Mouse (Mus musculus) mouse trophoblast stem cell (cell line): ENCODE measurements around the gene Lpar2.

Source experiments
- in situ Hi-C, 2 experiments: fragments of 300-500 bp; cut with MseI, MboI; formaldehyde crosslinking; loops; 2 replicates in 1 of 2; 3 replicates in 1 of 2; pipeline ENCODE4 v1.15.1; 2025

Lpar2 gene

GRCm38 (mm10) chr8:69822386-69823191 lies at the start of gene Lpar2:
Gene Lpar2, plus strand, starts transcription at chr8:69822429.
- in situ Hi-C loops: no loop called here

- in situ Hi-C loops: no loop called here
Observed at GRCm38 (mm10) chr8:69774503-69775148, 47.6 kb upstream of the Lpar2 start, which contains the start of gene Gm20422. Gene Gm20422, minus strand, starts transcription at chr8:69774886.

DNA sequence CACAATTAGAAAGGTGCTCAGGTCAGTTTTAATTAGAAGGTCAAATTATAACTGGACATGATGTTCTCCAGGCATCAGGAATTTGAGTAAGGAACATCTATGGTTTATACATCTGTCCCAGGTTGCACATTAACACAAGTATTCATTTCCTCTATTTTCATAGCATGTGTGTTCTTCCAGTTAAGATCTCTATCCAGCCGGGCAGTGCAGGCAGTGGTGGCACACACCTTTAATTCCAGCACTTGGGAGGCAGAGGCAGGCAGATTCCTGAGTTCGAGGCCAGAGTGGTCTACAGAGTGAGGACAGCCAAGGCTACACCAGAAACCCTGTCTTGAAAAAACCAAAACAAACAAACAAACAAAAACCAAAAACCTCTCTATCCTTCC lies 47.1 kb upstream of the Lpar2 start:
- in situ Hi-C loops: no loop called here

DNA sequence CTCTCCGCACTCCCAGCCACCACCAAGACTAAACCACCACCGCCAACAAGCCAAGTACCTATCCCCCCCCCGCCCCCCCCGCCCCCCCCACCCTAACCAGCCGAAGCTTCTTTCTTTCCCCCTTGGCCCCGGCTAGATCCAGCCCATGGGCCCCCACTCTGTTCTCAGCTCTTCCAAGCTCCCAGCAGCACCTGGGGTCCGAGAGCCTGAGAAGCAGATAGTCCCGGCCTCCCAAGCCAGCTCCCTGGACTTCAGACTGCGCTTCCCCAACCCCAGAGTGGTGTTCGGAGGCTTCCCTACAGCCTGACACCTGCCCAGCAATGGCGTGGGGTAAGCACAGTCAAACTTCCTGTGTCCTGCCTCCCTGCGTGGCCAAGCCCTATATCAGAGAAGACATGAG lies 45.1 kb upstream of the Lpar2 start:
- in situ Hi-C loops: no loop called here

DNA sequence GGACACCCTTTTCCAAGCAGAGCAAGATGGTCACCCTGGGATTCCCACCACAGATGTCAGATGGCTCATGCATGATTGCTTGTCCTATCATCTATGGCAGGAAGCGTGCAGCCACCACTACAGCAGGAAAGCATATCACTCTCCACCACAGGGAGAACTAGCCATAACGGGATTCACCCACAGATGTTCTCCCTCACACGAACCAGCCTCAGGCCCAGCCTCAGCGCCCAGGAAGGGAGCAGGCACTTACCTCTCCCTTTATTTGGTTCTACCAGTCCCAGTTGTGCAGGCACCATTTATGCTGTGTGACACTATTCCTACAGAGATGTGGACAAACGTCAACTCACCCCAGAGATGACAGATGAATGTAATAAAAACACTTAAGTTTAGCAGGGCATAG lies 33.1 kb upstream of the Lpar2 start:
- in situ Hi-C loops: no loop called here

- in situ Hi-C loops: no loop called here
Observed at GRCm38 (mm10) chr8:69789731-69790130, 32.5 kb upstream of the Lpar2 start.

- in situ Hi-C loops: no loop called here
Observed at GRCm38 (mm10) chr8:69790364-69790763, 31.9 kb upstream of the Lpar2 start.

GRCm38 (mm10) chr8:69790773-69791367 lies 31.4 kb upstream of the Lpar2 start, which contains the start of the genes Atp13a1 and Zfp866:
Gene Atp13a1, plus strand, starts transcription at chr8:69791163.
Gene Zfp866, minus strand, starts transcription at chr8:69791178.
- in situ Hi-C loops: no loop called here

- in situ Hi-C loops: no loop called here
Observed at GRCm38 (mm10) chr8:69791415-69792068, 30.7 kb upstream of the Lpar2 start.

DNA sequence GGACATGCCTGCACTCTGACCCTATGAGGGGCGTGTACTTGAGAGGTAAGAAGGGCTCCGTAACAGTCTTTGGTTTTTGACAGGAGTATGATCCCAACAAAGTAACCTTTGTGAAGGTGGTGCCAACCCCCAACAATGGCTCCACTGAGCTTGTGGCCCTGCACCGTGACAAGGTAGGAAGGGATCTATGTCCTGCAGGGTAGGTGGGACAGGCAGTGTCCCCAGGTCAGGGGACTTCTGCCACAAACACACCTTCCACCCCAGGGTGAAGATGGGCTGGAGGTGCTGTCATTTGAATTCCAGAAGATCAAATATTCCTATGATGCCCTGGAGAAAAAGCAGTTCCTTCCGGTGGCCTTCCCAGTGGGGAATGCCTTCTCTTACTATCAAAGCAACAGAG lies 28.6 kb upstream of the Lpar2 start:
- in situ Hi-C loops: no loop called here

DNA sequence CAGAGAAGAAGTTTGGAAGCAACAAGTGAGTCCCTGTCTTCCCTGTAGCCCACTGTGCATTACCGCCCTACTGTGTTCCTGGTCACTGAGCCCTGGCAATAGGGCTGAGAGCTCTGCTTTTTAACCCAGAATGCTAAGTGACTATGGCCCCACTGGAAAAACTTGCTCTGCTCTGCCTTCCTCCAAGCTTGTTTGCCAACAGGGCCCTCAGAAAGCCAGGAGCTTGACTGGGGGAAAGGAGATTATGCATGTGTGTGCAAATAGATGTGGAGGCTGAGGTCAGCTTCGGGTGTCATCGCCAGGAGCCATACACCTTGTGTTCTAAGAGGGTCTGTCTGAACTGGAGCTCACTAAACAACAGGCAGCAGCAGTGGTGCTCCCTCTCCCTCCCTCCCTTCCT lies 28.1 kb upstream of the Lpar2 start:
- in situ Hi-C loops: no loop called here

DNA sequence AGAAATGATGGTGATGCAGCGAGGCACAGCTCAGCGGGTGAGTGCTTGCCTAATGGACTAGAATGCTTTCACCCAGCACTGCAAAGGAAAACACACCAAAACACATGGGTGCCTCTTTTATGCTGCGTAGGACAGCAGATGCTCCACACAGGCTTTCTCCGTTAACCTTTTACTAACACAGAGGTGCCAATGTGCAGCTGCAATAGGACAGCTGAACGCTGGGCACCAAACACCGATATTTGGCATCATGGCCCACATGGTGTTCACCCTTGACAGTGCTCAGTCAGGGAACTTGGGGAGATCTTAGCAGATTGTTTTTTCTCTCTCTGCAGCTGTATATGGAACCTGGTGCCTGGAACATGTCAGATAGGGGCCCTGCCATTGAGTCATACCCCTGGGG lies 27.3 kb upstream of the Lpar2 start:
- in situ Hi-C loops: no loop called here

DNA sequence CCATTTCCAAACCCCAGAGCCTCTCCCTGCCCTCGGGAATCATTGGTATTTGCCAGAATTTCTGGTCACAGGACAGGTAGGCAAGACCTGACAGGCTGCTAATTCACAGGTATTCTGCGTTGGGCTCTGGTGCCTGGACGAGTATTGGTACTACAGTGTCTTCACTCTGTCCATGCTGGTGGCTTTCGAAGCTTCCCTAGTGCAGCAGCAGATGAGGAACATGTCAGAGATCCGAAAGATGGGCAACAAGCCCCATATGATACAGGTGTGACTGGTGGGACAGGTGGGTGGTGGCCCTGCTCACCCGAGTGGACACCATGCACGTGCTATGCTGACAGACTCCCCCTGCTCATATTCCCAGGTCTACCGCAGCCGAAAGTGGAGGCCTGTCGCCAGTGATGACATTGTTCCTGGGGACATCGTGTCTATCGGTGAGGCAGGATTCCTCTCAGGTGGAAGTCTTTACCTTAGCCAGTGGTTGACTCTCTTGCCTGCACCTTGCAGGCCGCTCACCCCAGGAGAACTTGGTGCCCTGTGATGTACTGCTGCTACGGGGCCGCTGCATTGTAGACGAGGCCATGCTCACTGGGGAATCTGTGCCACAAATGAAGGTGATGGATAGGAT lies 25.4 kb upstream of the Lpar2 start:
- in situ Hi-C loops: no loop called here

- in situ Hi-C loops: no loop called here
Observed at GRCm38 (mm10) chr8:69797661-69798060, 24.6 kb upstream of the Lpar2 start.

DNA sequence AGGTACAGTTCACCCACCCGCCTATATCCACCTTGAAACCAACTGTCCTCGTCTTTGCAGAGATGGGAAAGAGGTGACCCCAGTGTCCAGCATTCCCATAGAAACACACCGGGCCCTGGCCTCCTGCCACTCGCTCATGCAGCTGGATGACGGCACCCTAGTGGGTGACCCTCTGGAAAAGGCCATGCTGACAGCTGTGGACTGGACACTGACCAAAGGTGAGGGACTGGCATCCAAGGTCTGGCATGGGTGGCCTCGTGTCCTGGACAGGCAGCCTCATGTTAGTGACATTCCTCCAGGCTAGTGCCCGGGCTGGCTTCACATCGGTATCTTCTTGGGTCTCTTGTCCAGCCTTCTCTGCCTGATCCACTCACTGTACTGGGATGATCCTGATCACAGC lies 23.0 kb upstream of the Lpar2 start:
- in situ Hi-C loops: no loop called here

DNA sequence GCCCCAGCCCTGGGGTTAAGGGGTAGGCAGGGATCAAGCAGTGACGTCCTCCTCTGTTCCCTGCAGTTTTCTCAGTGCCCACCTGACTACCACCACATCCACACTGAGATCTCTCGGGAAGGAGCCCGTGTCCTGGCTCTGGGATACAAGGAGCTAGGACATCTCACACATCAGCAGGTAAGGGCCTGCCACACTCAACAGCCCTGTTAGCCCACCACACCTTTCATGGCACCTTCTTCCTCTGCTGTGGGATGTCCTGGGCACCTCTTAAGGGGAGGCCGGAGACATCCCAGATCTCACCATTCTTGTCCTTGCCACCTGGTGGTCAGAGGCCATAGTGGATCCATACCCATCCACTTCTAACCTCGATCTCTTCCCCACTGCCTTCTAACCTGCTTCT lies 22.3 kb upstream of the Lpar2 start:
- in situ Hi-C loops: no loop called here

- in situ Hi-C loops: no loop called here
Observed at GRCm38 (mm10) chr8:69801796-69802195, 20.4 kb upstream of the Lpar2 start.

DNA sequence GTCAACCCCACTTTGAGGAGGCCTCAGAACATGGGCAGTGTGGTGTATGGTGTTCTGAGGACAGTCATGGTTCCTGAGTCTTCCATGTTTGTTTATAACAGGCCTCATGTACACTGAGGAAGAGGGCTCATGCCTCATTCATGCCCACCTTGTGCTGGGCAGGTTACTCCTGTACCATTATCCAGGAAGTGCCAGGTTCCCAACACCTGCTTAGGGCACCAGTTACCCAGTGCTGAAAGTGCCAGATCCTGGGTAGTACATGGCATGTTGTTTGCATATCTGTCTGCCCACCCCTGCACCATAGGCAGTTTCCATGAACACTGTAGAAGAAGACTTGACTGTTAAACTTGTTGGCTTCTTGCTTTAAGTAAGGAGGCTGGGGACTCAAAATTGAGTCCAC lies 20.0 kb upstream of the Lpar2 start:
- in situ Hi-C loops: no loop called here

DNA sequence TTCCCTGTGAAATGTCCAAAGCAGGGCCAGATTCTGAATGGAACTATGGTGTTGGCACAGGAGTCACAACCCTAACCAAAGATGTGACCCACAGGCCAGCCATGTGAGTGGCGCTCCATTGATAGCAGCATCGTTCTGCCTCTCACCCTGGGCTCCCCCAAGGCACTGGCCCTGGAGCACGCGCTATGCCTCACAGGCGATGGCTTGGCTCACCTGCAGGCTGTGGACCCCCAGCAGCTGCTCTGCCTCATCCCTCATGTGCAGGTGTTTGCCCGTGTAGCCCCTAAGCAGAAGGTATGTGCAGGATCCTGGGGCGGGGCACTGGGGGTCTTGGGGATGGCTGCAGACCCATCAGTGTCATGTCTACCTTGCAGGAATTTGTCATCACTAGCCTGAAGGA lies 18.9 kb upstream of the Lpar2 start:
- in situ Hi-C loops: no loop called here

- in situ Hi-C loops: no loop called here
Observed at GRCm38 (mm10) chr8:69804537-69804936, 17.7 kb upstream of the Lpar2 start.

GRCm38 (mm10) chr8:69805086-69805485 lies 17.1 kb upstream of the Lpar2 start:
- in situ Hi-C loops: no loop called here

GRCm38 (mm10) chr8:69805491-69805890 lies 16.7 kb upstream of the Lpar2 start:
- in situ Hi-C loops: no loop called here
